Mouse (Mus musculus): ENCODE data around the gene Peli1.
"Not testable (repeated sequence)": the region's sequence is repeated elsewhere in the genome, so short reads cannot be mapped to it uniquely, and the experiment has no call there.

Gene Peli1

GRCm38 (mm10) chr11:21157595-21157994, 66.5 kb downstream of the Peli1 start:
- no peak for DNase-seq

- DNase-seq = no peak
Observed at GRCm38 (mm10) chr11:21162093-21162492, 71.0 kb downstream of the Peli1 start.

- no peak for DNase-seq
Observed at GRCm38 (mm10) chr11:21163143-21163542, 72.1 kb downstream of the Peli1 start.

GRCm38 (mm10) chr11:21163673-21164072, 72.6 kb downstream of the Peli1 start:
- peak; percentile 24 to 39 for DNase-seq

- no peak for DNase-seq
Observed at GRCm38 (mm10) chr11:21164312-21164993, 73.4 kb downstream of the Peli1 start.

- DNase-seq = peak; percentile 30 to 45
Observed at GRCm38 (mm10) chr11:21164994-21165560, 74.0 kb downstream of the Peli1 start.

- no peak for DNase-seq
Observed at GRCm38 (mm10) chr11:21166495-21167096, 75.5 kb downstream of the Peli1 start.

- DNase-seq = peak in 1 of 2 experiments; percentile 14
Observed at GRCm38 (mm10) chr11:21168828-21169607, 77.9 kb downstream of the Peli1 start.

- DNase-seq = not testable (repeated sequence)
Observed at GRCm38 (mm10) chr11:21169608-21169860, 78.4 kb downstream of the Peli1 start.

- DNase-seq = no peak
Observed at GRCm38 (mm10) chr11:21172281-21172680, 81.2 kb downstream of the Peli1 start.

- no peak for DNase-seq
Observed at GRCm38 (mm10) chr11:21173926-21174325, 82.8 kb downstream of the Peli1 start.

GRCm38 (mm10) chr11:21174396-21174795, 83.3 kb downstream of the Peli1 start:
- DNase-seq = peak; percentile 13 to 20

- DNase-seq = no peak
Observed at GRCm38 (mm10) chr11:21175063-21175462, 84.0 kb downstream of the Peli1 start.

GRCm38 (mm10) chr11:21176491-21176890, 85.4 kb downstream of the Peli1 start:
- no peak for DNase-seq

- DNase-seq = peak; percentile 65
Observed at GRCm38 (mm10) chr11:21178343-21178742, 87.3 kb downstream of the Peli1 start.

- DNase-seq = no peak
Observed at GRCm38 (mm10) chr11:21178998-21179645, 88.0 kb downstream of the Peli1 start.

GRCm38 (mm10) chr11:21179873-21180272, 88.8 kb downstream of the Peli1 start:
- not testable (repeated sequence) for DNase-seq

GRCm38 (mm10) chr11:21180650-21181049, 89.6 kb downstream of the Peli1 start:
- DNase-seq = no peak

GRCm38 (mm10) chr11:21181616-21182015, 90.5 kb downstream of the Peli1 start:
- DNase-seq = no peak

GRCm38 (mm10) chr11:21182709-21183108, 91.6 kb downstream of the Peli1 start:
- DNase-seq = no peak

- DNase-seq = not testable (repeated sequence)
Observed at GRCm38 (mm10) chr11:21191821-21192220, 100.7 kb downstream of the Peli1 start.

GRCm38 (mm10) chr11:21194851-21195250, 103.8 kb downstream of the Peli1 start:
- peak; percentile 26 to 33 for DNase-seq

Data from cerebellum, postnatal 10 days (tissue).